Mouse (Mus musculus): ENCODE results near the gene Tapbp. TPM values are rescaled to one million over a fixed set of nuclear protein-coding genes. Genes with fewer than 3 reads are reported as not detected.
"Not testable (repeated sequence)": the region's sequence is repeated elsewhere in the genome, so short reads cannot be mapped to it uniquely, and the experiment has no call there.

The Tapbp gene
- polyA plus RNA-seq, 1 experiment from 2014 or later: 64.3 TPM

GRCm38 (mm10) chr17:33891357-33891756 is 24.3 kb upstream of the Tapbp start:
- 53% methylated on average over 2 of the region's 2 CpGs for WGBS
- no peak overlapping the region for H3K27ac ChIP-seq (ENCODE audit: low read length)
- H3K27me3 ChIP-seq (ENCODE audit: control insufficient read depth, insufficient read depth, low read length): no peaks in the 10 kb centered on the region
- no peaks in the 10 kb centered on the region for H3K36me3 ChIP-seq (ENCODE audit: control insufficient read depth, insufficient read depth)
- no peak overlapping the region for H3K4me3 ChIP-seq (ENCODE audit: low read length)
- H3K4me1 ChIP-seq (ENCODE audit: control insufficient read depth, insufficient read depth, low read length): peaks cover 10% of the 10 kb centered on the region
- no peak overlapping the region for H3K9ac ChIP-seq (ENCODE audit: low read length)
- ATAC-seq (replicated peaks; ENCODE audit: extremely low read depth, insufficient read depth, low FRiP score): no peak
- H3K4me2 ChIP-seq (ENCODE audit: low read depth, low read length): no peak overlapping the region
- no peaks in the 10 kb centered on the region for H3K9me3 ChIP-seq (replicated peaks; ENCODE audit: control insufficient read depth, low read length)

- ATAC-seq (replicated peaks; ENCODE audit: extremely low read depth, insufficient read depth, low FRiP score): not testable (repeated sequence)
- H3K4me1 ChIP-seq (ENCODE audit: control insufficient read depth, insufficient read depth, low read length): peaks cover 10% of the 10 kb centered on the region
- 66% methylated on average over 6 of the region's 6 CpGs for whole genome bisulfite sequencing
Observed at GRCm38 (mm10) chr17:33891892-33892291, 23.8 kb upstream of the Tapbp start.

DNA sequence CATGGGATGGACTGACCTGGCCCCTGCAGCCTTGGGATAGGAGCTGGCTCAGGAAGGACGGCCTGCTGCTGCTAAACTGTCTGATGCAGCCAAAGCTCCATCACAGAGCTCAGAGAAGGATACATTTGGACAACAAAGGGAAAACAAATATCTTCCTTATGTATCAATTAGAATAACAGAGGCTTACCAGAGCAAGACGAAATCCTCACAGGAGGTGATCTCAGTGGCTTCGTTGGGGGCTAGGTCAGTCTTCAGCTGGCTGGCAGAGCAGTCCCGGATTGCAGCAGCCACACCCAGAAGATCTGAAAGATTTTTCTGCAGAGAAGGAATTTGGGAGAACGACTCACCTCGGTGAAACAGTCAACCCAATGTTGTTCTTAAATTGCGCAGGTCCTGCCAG is 23.3 kb upstream of the Tapbp start:
- peaks cover 10% of the 10 kb centered on the region for H3K4me1 ChIP-seq (ENCODE audit: control insufficient read depth, insufficient read depth, low read length)
- H3K27me3 ChIP-seq (ENCODE audit: control insufficient read depth, insufficient read depth, low read length): no peaks in the 10 kb centered on the region
- H3K9ac ChIP-seq (ENCODE audit: low read length): no peak overlapping the region
- WGBS: 27% methylated on average over 7 of the region's 7 CpGs
- ATAC-seq (replicated peaks; ENCODE audit: extremely low read depth, insufficient read depth, low FRiP score): no peak
- no peak overlapping the region for H3K4me2 ChIP-seq (ENCODE audit: low read depth, low read length)
- H3K4me3 ChIP-seq (ENCODE audit: low read length): no peak overlapping the region
- H3K27ac ChIP-seq (ENCODE audit: low read length): no peak overlapping the region
- no peaks in the 10 kb centered on the region for H3K9me3 ChIP-seq (replicated peaks; ENCODE audit: control insufficient read depth, low read length)
- H3K36me3 ChIP-seq (ENCODE audit: control insufficient read depth, insufficient read depth): no peaks in the 10 kb centered on the region

More at GRCm38 (mm10) chr17:33891892-33892291, 23.8 kb upstream of the Tapbp start:
- H3K9ac ChIP-seq (ENCODE audit: low read length); H3K4me2 ChIP-seq (ENCODE audit: low read depth, low read length); H3K27me3 ChIP-seq (ENCODE audit: control insufficient read depth, insufficient read depth, low read length); H3K9me3 ChIP-seq (replicated peaks; ENCODE audit: control insufficient read depth, low read length); H3K36me3 ChIP-seq (ENCODE audit: control insufficient read depth, insufficient read depth); H3K4me3 ChIP-seq (ENCODE audit: low read length); H3K27ac ChIP-seq (ENCODE audit: low read length): not testable (repeated sequence)

DNA sequence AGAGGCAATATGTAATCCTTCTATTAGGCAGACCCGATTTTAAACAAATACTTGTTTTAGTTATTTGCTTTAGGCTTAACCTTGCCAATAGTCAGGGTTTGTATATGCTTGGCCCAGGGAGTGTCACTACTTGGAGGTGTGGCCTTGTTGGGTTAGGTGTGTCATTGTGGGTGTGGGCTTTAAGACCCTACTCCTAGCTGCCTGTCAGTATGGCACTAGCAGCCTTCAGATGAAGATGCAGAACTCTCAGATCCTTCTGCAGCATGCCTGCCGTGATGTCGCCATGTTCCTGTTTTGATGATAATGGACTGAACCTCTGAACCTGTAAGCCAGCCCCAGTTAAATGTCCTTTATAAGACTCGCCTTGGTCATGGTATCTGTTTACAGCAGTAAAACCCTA is 22.7 kb upstream of the Tapbp start:
- H3K4me3 ChIP-seq (ENCODE audit: low read length); H3K27ac ChIP-seq (ENCODE audit: low read length); H3K27me3 ChIP-seq (ENCODE audit: control insufficient read depth, insufficient read depth, low read length); H3K4me1 ChIP-seq (ENCODE audit: control insufficient read depth, insufficient read depth, low read length); H3K36me3 ChIP-seq (ENCODE audit: control insufficient read depth, insufficient read depth); H3K9ac ChIP-seq (ENCODE audit: low read length); H3K9me3 ChIP-seq (replicated peaks; ENCODE audit: control insufficient read depth, low read length); H3K4me2 ChIP-seq (ENCODE audit: low read depth, low read length); ATAC-seq (replicated peaks; ENCODE audit: extremely low read depth, insufficient read depth, low FRiP score): not testable (repeated sequence)
- WGBS: 77% methylated on average over 4 of the region's 4 CpGs

- WGBS: 42% methylated on average over 6 of the region's 6 CpGs
- H3K36me3 ChIP-seq (ENCODE audit: control insufficient read depth, insufficient read depth): no peaks in the 10 kb centered on the region
- no peak overlapping the region for H3K27ac ChIP-seq (ENCODE audit: low read length)
- no peak overlapping the region for H3K4me2 ChIP-seq (ENCODE audit: low read depth, low read length)
- no peaks in the 10 kb centered on the region for H3K4me1 ChIP-seq (ENCODE audit: control insufficient read depth, insufficient read depth, low read length)
- no peak for ATAC-seq (replicated peaks; ENCODE audit: extremely low read depth, insufficient read depth, low FRiP score)
- H3K9me3 ChIP-seq (replicated peaks; ENCODE audit: control insufficient read depth, low read length): no peaks in the 10 kb centered on the region
- no peak overlapping the region for H3K4me3 ChIP-seq (ENCODE audit: low read length)
- no peaks in the 10 kb centered on the region for H3K27me3 ChIP-seq (ENCODE audit: control insufficient read depth, insufficient read depth, low read length)
- H3K9ac ChIP-seq (ENCODE audit: low read length): no peak overlapping the region
Observed at GRCm38 (mm10) chr17:33897114-33897794, 18.4 kb upstream of the Tapbp start.

DNA sequence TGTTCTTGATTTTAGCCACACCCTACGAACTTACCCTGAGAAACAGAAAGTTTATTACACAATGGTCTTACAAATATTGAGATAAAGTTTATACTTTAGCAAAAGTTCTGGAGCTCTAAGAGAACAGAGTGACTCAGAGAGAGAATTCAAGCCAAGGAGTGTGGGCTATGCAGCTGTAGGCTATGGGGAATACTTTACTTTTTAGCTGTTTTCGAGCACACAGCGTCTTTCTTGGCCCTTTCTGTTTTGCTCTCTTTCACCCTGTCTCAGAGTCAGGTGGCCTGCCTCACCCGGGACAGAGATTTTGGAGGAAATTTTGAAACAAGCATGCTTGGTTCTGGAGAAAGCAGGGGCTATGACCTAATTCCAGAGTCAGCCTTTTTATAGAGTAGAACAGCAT is 17.5 kb upstream of the Tapbp start:
- not testable (repeated sequence) for H3K4me2 ChIP-seq (ENCODE audit: low read depth, low read length); ATAC-seq (replicated peaks; ENCODE audit: extremely low read depth, insufficient read depth, low FRiP score); H3K9me3 ChIP-seq (replicated peaks; ENCODE audit: control insufficient read depth, low read length); H3K36me3 ChIP-seq (ENCODE audit: control insufficient read depth, insufficient read depth); H3K27me3 ChIP-seq (ENCODE audit: control insufficient read depth, insufficient read depth, low read length); H3K4me1 ChIP-seq (ENCODE audit: control insufficient read depth, insufficient read depth, low read length); H3K4me3 ChIP-seq (ENCODE audit: low read length); H3K9ac ChIP-seq (ENCODE audit: low read length); H3K27ac ChIP-seq (ENCODE audit: low read length)
- 59% methylated on average over 4 of the region's 4 CpGs for WGBS

DNA sequence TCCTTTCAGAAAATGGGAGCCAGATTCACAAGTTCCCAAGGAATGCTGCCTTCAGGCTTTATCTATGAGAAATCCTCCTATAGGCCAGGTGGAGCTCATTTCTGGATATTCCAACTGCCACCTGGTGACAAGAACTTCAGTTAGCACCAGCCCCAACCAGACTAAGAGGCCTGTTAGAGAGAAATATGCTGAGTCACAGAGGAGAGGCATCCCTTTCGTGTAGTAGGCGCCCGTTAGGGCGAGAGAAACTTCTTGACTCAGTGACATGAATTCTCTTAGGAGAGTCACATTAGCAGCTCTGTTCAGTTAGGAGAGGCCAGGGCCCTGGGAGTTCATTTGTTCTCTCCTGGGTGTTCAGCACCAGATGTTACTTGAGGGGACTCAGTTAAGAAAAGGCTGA is 16.1 kb upstream of the Tapbp start:
- no peak overlapping the region for H3K4me3 ChIP-seq (ENCODE audit: low read length)
- no peaks in the 10 kb centered on the region for H3K36me3 ChIP-seq (ENCODE audit: control insufficient read depth, insufficient read depth)
- H3K4me1 ChIP-seq (ENCODE audit: control insufficient read depth, insufficient read depth, low read length): no peaks in the 10 kb centered on the region
- H3K27me3 ChIP-seq (ENCODE audit: control insufficient read depth, insufficient read depth, low read length): no peaks in the 10 kb centered on the region
- 63% methylated on average over 4 of the region's 4 CpGs for WGBS
- H3K9me3 ChIP-seq (replicated peaks; ENCODE audit: control insufficient read depth, low read length): no peaks in the 10 kb centered on the region
- no peak for ATAC-seq (replicated peaks; ENCODE audit: extremely low read depth, insufficient read depth, low FRiP score)
- no peak overlapping the region for H3K9ac ChIP-seq (ENCODE audit: low read length)
- no peak overlapping the region for H3K4me2 ChIP-seq (ENCODE audit: low read depth, low read length)
- H3K27ac ChIP-seq (ENCODE audit: low read length): no peak overlapping the region

GRCm38 (mm10) chr17:33900281-33900988 is 15.3 kb upstream of the Tapbp start:
- ATAC-seq (replicated peaks; ENCODE audit: extremely low read depth, insufficient read depth, low FRiP score): no peak
- no peaks in the 10 kb centered on the region for H3K9me3 ChIP-seq (replicated peaks; ENCODE audit: control insufficient read depth, low read length)
- H3K36me3 ChIP-seq (ENCODE audit: control insufficient read depth, insufficient read depth): no peaks in the 10 kb centered on the region
- H3K27ac ChIP-seq (ENCODE audit: low read length): no peak overlapping the region
- no peaks in the 10 kb centered on the region for H3K27me3 ChIP-seq (ENCODE audit: control insufficient read depth, insufficient read depth, low read length)
- H3K4me2 ChIP-seq (ENCODE audit: low read depth, low read length): no peak overlapping the region
- no peak overlapping the region for H3K4me3 ChIP-seq (ENCODE audit: low read length)
- 57% methylated on average over 7 of the region's 7 CpGs for WGBS
- H3K4me1 ChIP-seq (ENCODE audit: control insufficient read depth, insufficient read depth, low read length): no peaks in the 10 kb centered on the region
- H3K9ac ChIP-seq (ENCODE audit: low read length): no peak overlapping the region

GRCm38 (mm10) chr17:33900989-33901314 is 14.7 kb upstream of the Tapbp start:
- H3K9ac ChIP-seq (ENCODE audit: low read length): no peak overlapping the region
- H3K4me2 ChIP-seq (ENCODE audit: low read depth, low read length): no peak overlapping the region
- no peak overlapping the region; the same call in 1 of the 2 replicates for H3K27ac ChIP-seq (ENCODE audit: low read length)
- H3K4me3 ChIP-seq (ENCODE audit: low read length): no peak overlapping the region
- no peak for ATAC-seq (replicated peaks; ENCODE audit: extremely low read depth, insufficient read depth, low FRiP score)
- H3K27me3 ChIP-seq (ENCODE audit: control insufficient read depth, insufficient read depth, low read length): no peaks in the 10 kb centered on the region
- no peaks in the 10 kb centered on the region for H3K4me1 ChIP-seq (ENCODE audit: control insufficient read depth, insufficient read depth, low read length)
- H3K36me3 ChIP-seq (ENCODE audit: control insufficient read depth, insufficient read depth): no peaks in the 10 kb centered on the region
- 71% methylated on average over 4 of the region's 4 CpGs for WGBS
- no peaks in the 10 kb centered on the region for H3K9me3 ChIP-seq (replicated peaks; ENCODE audit: control insufficient read depth, low read length)

Measured in heart, embryonic 16.5 days (tissue).